Mouse (Mus musculus) embryo, embryonic 11.5 days (tissue): ENCODE measurements at regions not wholly inside any gene's neighbourhood (a gene's known extent, or its start where the extent isn't known, plus 50 kb on each side); places are given as distances from the start of the nearest gene placed in this dataset.

Experiments
- DNase-seq: peaks from one replicate; pipeline ENCODE4 v3.0.0-alpha.2; 2012; ENCODE audit warnings: low read depth, low spot score

- no peak for DNase-seq
Observed at GRCm38 (mm10) chr9:94467846-94468245, 70.0 kb downstream of the 1190002N15Rik start.

- DNase-seq, result no peak
Observed at GRCm38 (mm10) chr9:94456085-94456531, 81.8 kb downstream of the 1190002N15Rik start.

- no peak for DNase-seq
Observed at GRCm38 (mm10) chr9:94455466-94455865, 82.4 kb downstream of the 1190002N15Rik start.

- DNase-seq, result no peak
Observed at GRCm38 (mm10) chr9:94449911-94450310, 88.0 kb downstream of the 1190002N15Rik start.

DNA sequence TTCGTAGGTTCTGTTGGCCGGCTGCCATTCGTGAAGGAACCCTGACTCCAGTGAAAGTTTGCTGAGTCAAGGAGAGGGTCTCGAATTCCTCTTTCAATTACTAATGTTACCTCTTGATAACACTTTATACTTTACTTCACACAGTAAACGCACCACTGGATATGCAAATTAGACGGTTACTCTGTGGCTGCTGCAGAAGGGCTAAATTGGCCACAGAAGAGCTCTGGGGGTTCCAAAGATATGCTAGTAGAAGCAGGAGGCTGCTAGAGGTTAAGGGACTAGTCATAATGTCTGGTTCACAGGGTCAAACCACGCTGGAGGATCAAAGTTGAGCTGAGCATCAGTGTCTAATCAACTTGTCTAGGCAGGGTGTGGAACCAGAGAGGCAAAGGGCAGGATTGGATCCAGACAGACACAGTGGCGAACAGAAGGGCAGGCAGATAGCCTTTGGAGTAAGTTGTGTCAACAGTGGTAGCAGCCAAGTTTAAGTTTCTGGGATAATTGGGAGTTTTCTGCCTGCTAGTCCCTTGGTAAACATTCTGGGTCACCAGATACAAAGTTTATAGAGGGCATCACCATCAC, 91.6 kb downstream of the 1190002N15Rik start:
- DNase-seq, result no peak

DNA sequence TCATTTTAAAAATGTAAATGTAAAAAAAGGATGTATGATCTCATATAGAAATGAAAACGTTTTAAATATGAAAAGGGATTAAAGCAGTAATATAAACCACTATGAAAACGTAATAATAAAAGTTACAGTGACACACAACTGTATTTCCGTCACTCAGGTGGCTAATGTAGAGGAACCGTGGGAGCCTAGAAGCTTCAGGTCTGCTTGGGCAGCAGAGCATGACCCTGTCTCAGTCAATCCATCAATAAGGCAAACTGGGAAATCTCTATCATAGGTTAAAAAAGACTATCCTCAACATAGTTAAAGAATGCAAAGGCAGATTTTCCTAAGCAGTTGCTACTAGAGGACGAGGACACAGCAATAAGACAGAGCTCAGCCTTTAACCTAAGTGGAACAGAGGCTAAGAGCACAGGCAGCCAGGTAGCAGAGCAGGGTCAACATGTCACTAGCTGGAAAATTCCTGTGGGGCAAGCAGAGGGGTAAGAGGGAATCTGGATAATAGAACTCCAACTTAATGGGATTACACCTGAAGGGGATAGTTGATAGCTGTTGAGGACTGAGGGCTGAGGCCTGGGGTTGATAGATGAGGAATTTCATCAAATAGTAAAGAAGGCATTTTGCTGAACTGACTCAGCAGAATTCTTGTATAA, 93.6 kb downstream of the 1190002N15Rik start:
- no peak for DNase-seq

- no peak for DNase-seq
Observed at GRCm38 (mm10) chr9:94441393-94441792, 96.5 kb downstream of the 1190002N15Rik start.

GRCm38 (mm10) chr9:94433468-94433867, 104.4 kb downstream of the 1190002N15Rik start:
- DNase-seq, result no peak

GRCm38 (mm10) chr9:94432144-94432747, 105.6 kb downstream of the 1190002N15Rik start:
- DNase-seq, result no peak

- DNase-seq, result no peak
Observed at GRCm38 (mm10) chr9:94431540-94431939, 106.3 kb downstream of the 1190002N15Rik start.

DNA sequence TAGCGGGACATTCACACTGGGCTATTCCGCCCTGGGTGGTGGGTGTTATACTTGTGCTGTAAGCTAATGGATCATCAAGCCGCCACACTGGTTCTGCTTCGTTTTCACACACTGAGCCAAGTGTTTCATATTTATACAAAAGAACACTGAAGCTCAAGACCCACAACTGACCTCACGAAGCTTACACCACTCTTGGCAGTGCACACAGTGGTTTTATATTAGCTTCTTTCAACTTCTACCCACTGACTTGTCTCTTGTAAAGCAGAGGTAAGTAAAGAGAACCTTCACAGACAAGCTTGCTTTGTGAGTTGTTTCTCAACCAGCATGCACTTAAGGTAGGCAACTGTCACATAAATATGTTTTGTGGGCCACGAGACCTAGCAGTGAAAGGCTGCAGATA, 106.9 kb downstream of the 1190002N15Rik start:
- no peak for DNase-seq

GRCm38 (mm10) chr9:94426740-94427139, 111.1 kb downstream of the 1190002N15Rik start:
- DNase-seq, result no peak

DNA sequence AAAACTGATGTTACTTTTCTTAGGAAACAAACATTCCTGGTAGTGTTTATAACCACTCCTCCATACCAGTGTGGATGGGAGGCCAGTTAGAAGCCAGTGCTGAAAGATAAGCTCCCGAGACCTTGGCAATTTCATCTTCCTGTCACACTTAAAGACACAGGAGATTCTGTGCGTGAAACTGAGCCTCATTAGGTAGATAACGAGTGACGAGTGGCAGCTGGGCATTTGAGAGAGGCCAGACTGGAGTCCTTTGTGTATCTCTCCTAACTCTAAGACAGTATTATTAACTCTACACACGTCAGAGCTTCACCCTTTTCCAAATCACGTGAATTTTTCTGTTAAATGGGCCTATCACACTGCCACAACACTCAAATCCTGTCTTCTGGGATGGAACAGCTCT, 112.1 kb downstream of the 1190002N15Rik start:
- no peak for DNase-seq

DNA sequence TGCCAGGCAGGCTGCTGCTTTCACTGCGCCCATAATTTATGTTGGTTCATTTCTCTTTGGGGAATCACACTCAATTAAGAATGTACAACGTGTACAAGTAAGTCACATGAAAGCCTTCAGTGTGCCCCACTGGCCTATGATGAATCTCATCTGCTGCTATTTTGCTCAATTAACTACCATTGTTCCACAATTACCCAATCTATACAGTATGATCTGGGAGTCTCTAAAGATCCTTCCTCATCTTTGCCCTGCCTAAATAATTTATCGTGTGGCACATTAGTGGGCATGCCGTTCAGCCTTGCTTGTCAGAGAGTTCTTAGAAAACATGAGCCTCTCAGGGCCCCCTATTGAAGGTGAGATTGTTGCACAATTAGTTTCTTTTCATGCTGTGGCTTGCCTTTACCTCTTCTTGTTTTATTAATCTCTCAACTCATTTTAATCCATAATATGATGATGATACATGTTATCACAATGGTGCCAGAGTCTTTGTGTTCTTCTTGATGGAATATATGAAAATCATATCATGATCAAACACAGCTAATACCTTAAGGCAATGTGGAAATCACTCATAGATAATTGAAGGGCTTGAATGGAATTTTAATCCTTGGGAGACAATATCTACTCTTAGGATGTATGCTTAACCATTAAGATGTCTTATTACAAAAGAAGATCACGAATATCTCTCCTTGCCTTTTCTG, 113.3 kb downstream of the 1190002N15Rik start:
- no peak for DNase-seq

GRCm38 (mm10) chr9:94410546-94410945, 127.3 kb downstream of the 1190002N15Rik start:
- DNase-seq, result no peak

DNA sequence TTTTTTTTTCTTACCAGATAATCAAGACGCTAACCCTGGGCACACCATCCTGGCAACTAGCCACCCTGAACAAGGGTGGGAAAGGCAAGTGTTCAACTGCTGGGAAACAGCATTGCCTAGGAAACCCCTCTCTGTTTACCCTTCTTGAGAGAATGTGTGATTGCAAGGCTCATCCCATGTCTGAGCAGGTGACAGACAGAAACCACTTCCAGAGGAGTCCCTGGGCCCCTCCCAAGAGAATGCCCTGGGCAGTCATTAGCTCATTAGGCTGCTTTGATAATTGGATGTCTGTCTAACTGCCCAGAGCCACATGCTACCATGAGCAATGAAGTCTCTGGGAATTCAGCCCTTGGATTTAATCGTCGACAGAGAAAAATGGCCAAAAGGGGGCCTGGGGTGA, 127.8 kb downstream of the 1190002N15Rik start:
- DNase-seq, result no peak

GRCm38 (mm10) chr9:94408635-94409323, 129.1 kb downstream of the 1190002N15Rik start:
- no peak for DNase-seq

GRCm38 (mm10) chr9:94407671-94408070, 130.2 kb downstream of the 1190002N15Rik start:
- no peak for DNase-seq

DNA sequence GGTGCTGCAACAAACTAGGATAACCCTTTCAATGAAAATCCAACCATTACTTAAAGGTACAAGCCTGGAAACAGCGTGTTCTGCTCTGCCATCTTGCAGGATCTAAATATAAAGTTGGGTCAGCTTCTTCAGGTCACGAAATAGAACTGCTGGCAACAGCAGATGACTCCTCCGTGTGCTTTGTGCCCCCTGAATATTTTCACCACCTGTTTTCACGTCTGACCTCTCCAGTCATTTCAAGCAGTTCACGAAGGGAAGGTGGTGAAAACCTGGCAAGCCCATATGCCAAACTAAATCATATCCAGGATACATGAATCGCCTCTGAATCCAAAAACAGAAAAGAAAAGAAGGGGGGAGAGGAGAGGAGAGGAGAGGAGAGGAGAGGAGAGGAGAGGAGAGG, 133.3 kb downstream of the 1190002N15Rik start:
- no peak for DNase-seq

DNA sequence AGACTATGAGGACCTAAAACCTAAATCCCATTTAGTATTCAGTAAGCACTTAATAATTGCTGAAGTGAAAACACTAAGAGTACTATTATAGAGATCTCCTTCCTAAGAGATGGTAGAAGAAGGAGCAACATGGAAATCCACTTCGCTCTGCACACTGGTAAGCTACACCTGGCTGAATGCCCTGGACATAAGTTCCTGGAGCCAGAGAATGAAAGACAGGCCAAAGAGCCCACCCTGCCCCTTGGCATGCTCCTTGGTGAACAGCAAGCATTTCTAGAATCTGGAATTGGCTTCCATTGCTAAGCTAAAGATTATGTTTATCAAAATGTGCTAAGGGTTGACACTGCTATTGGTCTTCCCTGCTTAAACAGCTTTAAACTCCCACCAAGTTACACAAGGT, 137.3 kb downstream of the 1190002N15Rik start:
- no peak for DNase-seq

GRCm38 (mm10) chr9:94395215-94395614, 142.7 kb downstream of the 1190002N15Rik start:
- no peak for DNase-seq

- DNase-seq, result no peak
Observed at GRCm38 (mm10) chr9:94386190-94386589, 151.7 kb downstream of the 1190002N15Rik start.
